Mouse (Mus musculus) heart, embryonic 12.5 days (tissue): Measurements from ENCODE around the gene Mgat5. TPM values are rescaled to one million over a fixed set of nuclear protein-coding genes. Genes with fewer than 3 reads are reported as not detected.

Experiments
- ATAC-seq: fragments of 200-750 bp; cut with Nextera tagmentation; 2 replicates; pipeline ENCODE4 v1.8.0; 2017; ENCODE audit warnings: moderate TSS enrichment, moderate library complexity; ENCODE audit not compliant: insufficient number of reproducible peaks, low FRiP score
- H3K27ac ChIP-seq: fragments of 300-500 bp; sonication (generic); 2 replicates; pipeline ENCODE4 v1.5.1; 2016; ENCODE audit warnings: mild to moderate bottlenecking, moderate library complexity; ENCODE audit not compliant: poor library complexity, severe bottlenecking
- H3K27me3 ChIP-seq: fragments of 300-500 bp; sonication (generic); replicated peaks from 2 replicates; pipeline ENCODE4 v1.6.1; 2016; ENCODE audit warnings: mild to moderate bottlenecking, moderate library complexity
- H3K36me3 ChIP-seq: fragments of 300-500 bp; sonication (generic); 2 replicates; pipeline ENCODE4 v1.6.1; 2016; ENCODE audit warnings: mild to moderate bottlenecking, moderate library complexity
- H3K4me1 ChIP-seq: fragments of 300-500 bp; sonication (generic); replicated peaks from 2 replicates; pipeline ENCODE4 v1.6.1; 2016; ENCODE audit warnings: mild to moderate bottlenecking
- H3K4me2 ChIP-seq: fragments of 300-500 bp; sonication (generic); 2 replicates; pipeline ENCODE4 v1.6.1; 2016; ENCODE audit warnings: mild to moderate bottlenecking, moderate library complexity
- H3K4me3 ChIP-seq: fragments of 300-500 bp; sonication (generic); 2 replicates; pipeline ENCODE4 v1.5.1; 2016; ENCODE audit warnings: mild to moderate bottlenecking
- H3K9ac ChIP-seq: fragments of 300-500 bp; sonication (generic); 2 replicates; pipeline ENCODE4 v1.6.1; 2016; ENCODE audit warnings: mild to moderate bottlenecking, moderate library complexity
- H3K9me3 ChIP-seq: fragments of 300-500 bp; sonication (generic); replicated peaks from 2 replicates; pipeline ENCODE4 v1.6.1; 2016; ENCODE audit warnings: mild to moderate bottlenecking, moderate library complexity
- WGBS: fragments of 180-500 bp; shearing (Covaris S2); methylation state at CpG from one replicate; pipeline ENCODE4 v1.1.7; 2016; 5-methylcytosine and 5-hydroxymethylcytosine counted together
- polyA plus RNA-seq: library from polyadenylated mRNA; unstranded; fragments of >200 nt; fragmentation: Nextera tagmentation; extraction: Ambion mirVana; gene quantifications from 2 replicates; pipeline ENCODE4 v1.2.1, GENCODE M21; 2016

The Mgat5 gene
- polyA plus RNA-seq, 1 experiment from 2014 or later: 4.3 TPM

GRCm38 (mm10) chr1:127500701-127501100 is 295.9 kb downstream of the Mgat5 start:
- H3K4me2 ChIP-seq: no peak overlapping the region
- ATAC-seq: no peak

GRCm38 (mm10) chr1:127507042-127507650 is 302.3 kb downstream of the Mgat5 start:
- peaks cover 18% of the 10 kb centered on the region for H3K4me1 ChIP-seq
- no peak overlapping the region for H3K9ac ChIP-seq
- no peaks in the 10 kb centered on the region for H3K27me3 ChIP-seq
- H3K9me3 ChIP-seq: no peaks in the 10 kb centered on the region
- no peak overlapping the region for H3K27ac ChIP-seq
- 86% methylated on average over 10 of the region's 10 CpGs for WGBS
- ATAC-seq: no peak
- H3K4me3 ChIP-seq: no peak overlapping the region
- H3K4me2 ChIP-seq: no peak overlapping the region
- H3K36me3 ChIP-seq: no peaks in the 10 kb centered on the region

More at GRCm38 (mm10) chr1:127500701-127501100, 295.9 kb downstream of the Mgat5 start:
- peaks cover 14% of the 10 kb centered on the region; the same call in 1 of the 2 replicates for H3K4me1 ChIP-seq
- WGBS: 45% methylated on average over 17 of the region's 17 CpGs
- no peak overlapping the region for H3K4me3 ChIP-seq
- no peak overlapping the region for H3K9ac ChIP-seq
- no peak overlapping the region for H3K27ac ChIP-seq
- H3K27me3 ChIP-seq: no peaks in the 10 kb centered on the region
- no peaks in the 10 kb centered on the region for H3K36me3 ChIP-seq
- H3K9me3 ChIP-seq: no peaks in the 10 kb centered on the region

GRCm38 (mm10) chr1:127508067-127508739 is 303.4 kb downstream of the Mgat5 start:
- H3K27me3 ChIP-seq: no peaks in the 10 kb centered on the region
- H3K4me3 ChIP-seq: no peak overlapping the region
- peaks cover 18% of the 10 kb centered on the region for H3K4me1 ChIP-seq
- 81% methylated on average over 16 of the region's 16 CpGs for WGBS
- H3K27ac ChIP-seq: no peak overlapping the region
- H3K9me3 ChIP-seq: no peaks in the 10 kb centered on the region
- no peaks in the 10 kb centered on the region for H3K36me3 ChIP-seq
- no peak for ATAC-seq
- no peak overlapping the region for H3K4me2 ChIP-seq
- H3K9ac ChIP-seq: no peak overlapping the region

GRCm38 (mm10) chr1:127508921-127509320 is 304.1 kb downstream of the Mgat5 start:
- Histone ChIP-seq H3K4me2 (no peak overlapping the region), H3K4me3 (no peak overlapping the region), H3K9me3 (no peaks in the 10 kb centered on the region), H3K4me1 (peaks cover 15% of the 10 kb centered on the region), H3K36me3 (no peaks in the 10 kb centered on the region), H3K27ac (no peak overlapping the region), H3K9ac (no peak overlapping the region), H3K27me3 (no peaks in the 10 kb centered on the region)
- WGBS: 84% methylated on average over 8 of the region's 8 CpGs
- ATAC-seq: no peak

- Histone ChIP-seq H3K4me2 (no peak overlapping the region), H3K4me3 (no peak overlapping the region), H3K4me1 (peaks cover 12% of the 10 kb centered on the region), H3K9ac (no peak overlapping the region), H3K9me3 (peaks cover 8% of the 10 kb centered on the region), H3K27ac (peak overlapping the region; percentile 70), H3K27me3 (no peaks in the 10 kb centered on the region), H3K36me3 (peaks cover 4% of the 10 kb centered on the region; the same call in 1 of the 2 replicates)
- 52% methylated on average over 6 of the region's 6 CpGs for WGBS
- peak; percentile 53; the same call in 1 of the 2 replicates for ATAC-seq
Observed at GRCm38 (mm10) chr1:127511362-127511761, 306.5 kb downstream of the Mgat5 start.

GRCm38 (mm10) chr1:127512709-127513108 is 307.9 kb downstream of the Mgat5 start:
- H3K27ac ChIP-seq: no peak overlapping the region
- no peak overlapping the region for H3K4me3 ChIP-seq
- peaks cover 8% of the 10 kb centered on the region for H3K9me3 ChIP-seq
- ATAC-seq: no peak
- peaks cover 12% of the 10 kb centered on the region for H3K4me1 ChIP-seq
- WGBS: 72% methylated on average over 6 of the region's 6 CpGs
- no peaks in the 10 kb centered on the region for H3K27me3 ChIP-seq
- no peak overlapping the region for H3K9ac ChIP-seq
- no peak overlapping the region for H3K4me2 ChIP-seq
- peaks cover 4% of the 10 kb centered on the region; the same call in 1 of the 2 replicates for H3K36me3 ChIP-seq

- no peaks in the 10 kb centered on the region for H3K27me3 ChIP-seq
- 83% methylated on average over 8 of the region's 8 CpGs for WGBS
Observed at GRCm38 (mm10) chr1:127513140-127513539, 308.3 kb downstream of the Mgat5 start.

GRCm38 (mm10) chr1:127513664-127514063 is 308.8 kb downstream of the Mgat5 start:
- Histone ChIP-seq H3K9me3 (peaks cover 8% of the 10 kb centered on the region), H3K27me3 (no peaks in the 10 kb centered on the region), H3K4me3 (no peak overlapping the region), H3K36me3 (peaks cover 4% of the 10 kb centered on the region; the same call in 1 of the 2 replicates), H3K4me1 (peaks cover 12% of the 10 kb centered on the region), H3K4me2 (no peak overlapping the region), H3K9ac (no peak overlapping the region), H3K27ac (no peak overlapping the region)
- WGBS: 77% methylated on average over 3 of the region's 3 CpGs
- ATAC-seq: no peak

More at GRCm38 (mm10) chr1:127513140-127513539, 308.3 kb downstream of the Mgat5 start:
- H3K9me3 ChIP-seq: peaks cover 8% of the 10 kb centered on the region
- no peak overlapping the region for H3K4me3 ChIP-seq
- peaks cover 4% of the 10 kb centered on the region; the same call in 1 of the 2 replicates for H3K36me3 ChIP-seq
- no peak overlapping the region for H3K4me2 ChIP-seq
- H3K9ac ChIP-seq: no peak overlapping the region
- no peak overlapping the region for H3K27ac ChIP-seq
- ATAC-seq: no peak
- H3K4me1 ChIP-seq: peaks cover 12% of the 10 kb centered on the region

- peaks cover 8% of the 10 kb centered on the region for H3K9me3 ChIP-seq
- WGBS: 76% methylated on average over 3 of the region's 3 CpGs
- H3K4me2 ChIP-seq: no peak overlapping the region
- ATAC-seq: no peak
- H3K27me3 ChIP-seq: no peaks in the 10 kb centered on the region
- no peak overlapping the region for H3K27ac ChIP-seq
- H3K9ac ChIP-seq: no peak overlapping the region
- H3K36me3 ChIP-seq: peaks cover 4% of the 10 kb centered on the region; the same call in 1 of the 2 replicates
- H3K4me1 ChIP-seq: peaks cover 12% of the 10 kb centered on the region
- H3K4me3 ChIP-seq: no peak overlapping the region
Observed at GRCm38 (mm10) chr1:127514479-127514878, 309.7 kb downstream of the Mgat5 start.

GRCm38 (mm10) chr1:127514888-127515287 is 310.1 kb downstream of the Mgat5 start:
- Histone ChIP-seq H3K9me3 (peaks cover 8% of the 10 kb centered on the region), H3K4me1 (peaks cover 12% of the 10 kb centered on the region), H3K27ac (no peak overlapping the region), H3K4me3 (no peak overlapping the region), H3K36me3 (peaks cover 4% of the 10 kb centered on the region; the same call in 1 of the 2 replicates), H3K4me2 (no peak overlapping the region), H3K9ac (no peak overlapping the region), H3K27me3 (no peaks in the 10 kb centered on the region)
- no peak for ATAC-seq
- WGBS: 91% methylated on average over 10 of the region's 10 CpGs

- Histone ChIP-seq H3K27ac (peak overlapping the region; percentile 42), H3K4me3 (no peak overlapping the region), H3K36me3 (no peaks in the 10 kb centered on the region), H3K4me2 (0 out of 2 replicates have a peak overlapping the region, but pooled peaks have one; percentile 9), H3K27me3 (no peaks in the 10 kb centered on the region), H3K9ac (no peak overlapping the region), H3K9me3 (no peaks in the 10 kb centered on the region), H3K4me1 (peaks cover 21% of the 10 kb centered on the region)
- no peak for ATAC-seq
- 65% methylated on average over 8 of the region's 8 CpGs for WGBS
Observed at GRCm38 (mm10) chr1:127523364-127523763, 318.5 kb downstream of the Mgat5 start.
